Mouse (Mus musculus): ENCODE measurements around the gene Serpinb6a.

DNA sequence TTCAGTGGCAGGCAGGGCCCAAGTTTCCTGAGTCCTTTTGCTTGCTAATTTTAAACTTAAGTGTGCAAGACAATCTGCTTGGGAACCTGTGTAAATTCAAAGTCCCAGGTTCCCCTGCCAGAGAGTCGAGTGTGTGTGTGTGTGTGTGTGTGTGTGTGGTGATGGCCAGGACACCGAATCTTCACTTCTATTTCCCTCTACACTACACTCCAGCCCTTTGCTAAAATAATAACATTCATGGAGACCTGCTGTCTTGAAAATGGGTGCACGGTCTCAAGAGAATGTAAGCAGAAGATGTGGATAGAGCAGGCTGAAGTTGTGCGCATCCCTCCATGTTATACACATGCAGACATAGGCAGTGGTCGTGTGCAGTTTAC, 35.5 kb upstream of the Serpinb6a start:
- TF ChIP-seq MYC (IDR thresholded peaks at IDR 0.05; ENCODE audit: low read depth, low read length) (no peak), EP300 (IDR thresholded peaks at IDR 0.05; ENCODE audit: low read length) (no peak), CTCF (conservative IDR thresholded peaks at IDR 0.05 in 1 of 2, IDR thresholded peaks at IDR 0.05 in 1 of 2; ENCODE audit: low read depth in 2 of 2, low read length in 2 of 2) (no peak), SIN3A (IDR thresholded peaks at IDR 0.05; ENCODE audit: low read length) (no peak), ZMIZ1 (IDR thresholded peaks at IDR 0.05; ENCODE audit: low read depth, low read length) (no peak), MAX (IDR thresholded peaks at IDR 0.05; ENCODE audit: low read length) (no peak), POLR2A (IDR thresholded peaks at IDR 0.05; ENCODE audit: low read depth, low read length) (no peak), CHD2 (IDR thresholded peaks at IDR 0.05; ENCODE audit: low read length) (no peak), UBTF (IDR thresholded peaks at IDR 0.05; ENCODE audit: low read depth, low read length) (no peak), POLR2AphosphoS2 (IDR thresholded peaks at IDR 0.05; ENCODE audit: low read depth, low read length) (no peak), PAX5 (IDR thresholded peaks at IDR 0.05; ENCODE audit: low read length) (no peak), USF1 (IDR thresholded peaks at IDR 0.05; ENCODE audit: low read depth, low read length) (no peak), ZC3H11A (IDR thresholded peaks at IDR 0.05; ENCODE audit: low read depth, low read length) (no peak), TCF12 (IDR thresholded peaks at IDR 0.05; ENCODE audit: low read depth, low read length) (no peak)
